Mouse (Mus musculus) liver, adult 10 weeks (tissue): ENCODE results near the gene Cycs. TPM values are rescaled to one million over a fixed set of nuclear protein-coding genes. Genes with fewer than 3 reads are reported as not detected.

Experiments
- polyA plus RNA-seq: library from polyadenylated mRNA; stranded (reverse); fragments of 350-450 nt; fragmentation: Illumina TruSeq; extraction: RNeasy Lipid Tissue Mini Kit (QIAGEN cat#74804); gene quantifications from one replicate; pipeline ENCODE4 v1.2.3, GENCODE M21; 2014; ENCODE audit warnings: low read depth, low replicate concordance

The Cycs gene
- polyA plus RNA-seq = 161 TPM

GRCm38 (mm10) chr6:50566141-50566996, at the start of gene Cycs:
Gene Cycs, minus strand, starts transcription at chr6:50566538.

GRCm38 (mm10) chr6:50596301-50597211, 30.2 kb upstream of the Cycs start, which contains the start of gene 4921507P07Rik:
Gene 4921507P07Rik, minus strand, starts transcription at chr6:50596632.

Other genes with a start within 250 kb of the Cycs start
- gene Osbpl3, start 110.3 kb downstream of the Cycs start, polyA plus RNA-seq = 0.48 TPM
- gene 4921507P07Rik, start 30.1 kb upstream of the Cycs start, polyA plus RNA-seq = 0.42 TPM
- gene Npvf, start 87.9 kb upstream of the Cycs start, polyA plus RNA-seq = not detected